Mouse (Mus musculus) forebrain, embryonic 11.5 days (tissue): ENCODE results near the gene Ube2h. TPM values are rescaled to one million over a fixed set of nuclear protein-coding genes. Genes with fewer than 3 reads are reported as not detected.

ENCODE experiments used
- ATAC-seq: fragments of 200-750 bp; cut with Nextera tagmentation; replicated peaks from 2 replicates; pipeline ENCODE4 v1.8.0; 2017; ENCODE audit warnings: moderate TSS enrichment; ENCODE audit not compliant: low FRiP score
- DNase-seq: peaks from one replicate; pipeline ENCODE4 v3.0.0-alpha.2; 2017; ENCODE audit warnings: low spot score
- H3K27ac ChIP-seq: fragments of 300-500 bp; sonication (generic); 2 replicates; pipeline ENCODE4 v1.5.1; 2014; ENCODE audit warnings: low read depth, low read length
- H3K27me3 ChIP-seq: fragments of 300-500 bp; sonication (generic); 2 replicates; pipeline ENCODE4 v1.6.1; 2014; ENCODE audit warnings: mild to moderate bottlenecking, low read length, mixed read lengths; ENCODE audit not compliant: control insufficient read depth, insufficient read depth
- H3K36me3 ChIP-seq: fragments of 300-500 bp; sonication (generic); 2 replicates; pipeline ENCODE4 v1.6.1; 2014; ENCODE audit warnings: mild to moderate bottlenecking, low read length, moderate library complexity, mixed read lengths; ENCODE audit not compliant: control insufficient read depth, insufficient read depth
- H3K4me1 ChIP-seq: fragments of 300-500 bp; sonication (generic); replicated peaks from 2 replicates; pipeline ENCODE4 v1.6.1; 2014; ENCODE audit warnings: low read length, mixed read lengths; ENCODE audit not compliant: control insufficient read depth, insufficient read depth
- H3K4me2 ChIP-seq: fragments of 300-500 bp; sonication (generic); 2 replicates; pipeline ENCODE4 v1.6.1; 2014; ENCODE audit warnings: low read depth, mild to moderate bottlenecking, low read length, moderate library complexity, mixed read lengths; ENCODE audit not compliant: severe bottlenecking
- H3K4me3 ChIP-seq: fragments of 300-500 bp; sonication (generic); 2 replicates; pipeline ENCODE4 v1.5.1; 2014; ENCODE audit warnings: low read depth, low read length
- H3K9ac ChIP-seq: fragments of 300-500 bp; sonication (generic); 2 replicates; pipeline ENCODE4 v1.6.1; 2014; ENCODE audit warnings: low read length
- H3K9me3 ChIP-seq: fragments of 300-500 bp; sonication (generic); 2 replicates; pipeline ENCODE4 v1.6.1; 2016; ENCODE audit warnings: low read length, mixed read lengths; ENCODE audit not compliant: control insufficient read depth
- WGBS: fragments of 180-500 bp; shearing (Covaris S2); extraction: QIAGEN DNeasy Blood & Tissue Kit; methylation state at CpG from one replicate; pipeline ENCODE4 v1.1.7; 2014; 5-methylcytosine and 5-hydroxymethylcytosine counted together
- polyA plus RNA-seq: library from polyadenylated mRNA; unstranded; fragments of >200 nt; fragmentation: Nextera tagmentation; extraction: Ambion mirVana; gene quantifications from 2 replicates; pipeline ENCODE4 v1.2.1, GENCODE M21; 2014

The Ube2h gene
- polyA plus RNA-seq, 1 experiment from 2014 or later, result 50.1 TPM

DNA sequence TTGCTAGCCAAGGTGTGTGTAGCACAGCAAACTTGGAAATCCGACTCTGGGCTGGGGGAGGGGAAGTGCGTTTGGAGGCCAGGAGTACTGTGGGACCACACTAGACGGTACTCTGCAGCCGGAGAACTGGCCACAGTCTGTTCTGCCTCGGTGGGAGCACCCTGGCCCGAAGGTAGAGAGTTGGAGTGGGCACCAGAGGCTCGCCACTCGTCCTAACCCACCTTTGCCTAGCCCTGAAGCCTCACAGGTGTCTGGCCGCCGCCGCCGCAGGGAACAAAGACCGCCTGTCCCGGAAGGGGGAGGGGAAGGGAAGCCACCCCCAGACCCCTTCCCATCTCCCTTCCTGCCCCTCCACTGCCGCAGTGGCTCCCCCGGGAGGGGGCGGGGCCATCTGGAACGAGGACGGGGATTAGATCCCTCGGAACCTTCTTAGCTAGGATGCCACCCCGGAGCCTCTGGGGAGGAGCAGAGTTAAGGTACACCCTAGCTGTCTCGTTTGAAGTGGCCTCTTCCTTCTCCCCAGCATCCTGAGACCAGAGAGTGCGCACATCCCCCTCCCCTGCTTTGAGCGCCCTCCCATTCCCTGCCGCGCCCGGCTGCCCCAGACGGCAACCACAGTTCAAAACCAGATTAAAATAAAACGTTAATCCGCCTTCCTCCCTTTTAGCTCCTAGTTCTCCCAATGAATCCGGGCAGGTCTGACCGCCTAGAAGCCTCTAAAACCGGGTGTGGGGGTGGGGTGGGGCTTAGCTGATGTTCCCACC lies 129.7 kb downstream of the Ube2h start:
- Histone ChIP-seq H3K9ac (no peak overlapping the region), H3K36me3 (no peaks in the 10 kb centered on the region), H3K9me3 (no peaks in the 10 kb centered on the region), H3K4me2 (no peak overlapping the region; the same call in 1 of the 2 replicates), H3K4me1 (peaks cover 25% of the 10 kb centered on the region), H3K27ac (no peak overlapping the region), H3K27me3 (peaks cover 98% of the 10 kb centered on the region), H3K4me3 (peak overlapping the region; percentile 23)
- ATAC-seq (0 out of 2 replicates have a peak, but pooled peaks have one; percentile 5), DNase-seq (peak; percentile 65)
- WGBS, result 0% methylated on average over 32 of the region's 33 CpGs

GRCm38 (mm10) chr6:30173551-30174460 lies 130.5 kb downstream of the Ube2h start:
- DNase-seq (peak; percentile 68), ATAC-seq (0 out of 2 replicates have a peak, but pooled peaks have one; percentile 19)
- WGBS, result under 1% methylated on average over 79 of the region's 80 CpGs
- Histone ChIP-seq H3K4me3 (peak overlapping the region; percentile 23), H3K27me3 (peaks cover 92% of the 10 kb centered on the region), H3K4me2 (peak overlapping the region; percentile 44), H3K4me1 (peaks cover 22% of the 10 kb centered on the region), H3K9ac (no peak overlapping the region; the same call in 1 of the 2 replicates), H3K36me3 (no peaks in the 10 kb centered on the region), H3K27ac (no peak overlapping the region), H3K9me3 (no peaks in the 10 kb centered on the region)

- no peak for ATAC-seq
- under 1% methylated on average over 44 of the region's 44 CpGs for WGBS
- Histone ChIP-seq H3K27me3 (peaks cover 84% of the 10 kb centered on the region), H3K9ac (no peak overlapping the region), H3K4me2 (peak overlapping the region; percentile 13; the same call in 1 of the 2 replicates), H3K27ac (no peak overlapping the region), H3K36me3 (no peaks in the 10 kb centered on the region), H3K4me1 (peaks cover 19% of the 10 kb centered on the region), H3K4me3 (peak overlapping the region; percentile 23), H3K9me3 (no peaks in the 10 kb centered on the region)
- peak; percentile 71 for DNase-seq
Measured at GRCm38 (mm10) chr6:30172820-30173550, 131.4 kb downstream of the Ube2h start.

DNA sequence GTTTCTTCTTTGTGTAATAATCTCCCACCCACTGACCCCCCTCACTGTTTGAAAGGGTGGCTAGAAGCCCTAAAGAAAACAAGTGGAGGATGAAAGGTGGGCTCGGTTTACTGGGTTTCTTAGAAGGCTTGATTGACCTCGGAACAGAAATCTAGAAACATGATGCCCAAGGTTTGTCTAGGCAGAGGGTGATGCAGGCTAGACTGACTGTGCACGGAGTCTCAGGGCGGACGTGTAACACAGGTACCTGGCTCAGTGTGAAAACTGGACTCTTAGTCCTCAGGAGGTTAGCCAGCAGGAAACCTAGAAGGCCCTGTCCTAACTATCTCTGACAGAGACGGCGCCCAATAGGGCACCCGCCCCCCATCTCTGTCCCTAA lies 131.9 kb downstream of the Ube2h start:
- no peaks in the 10 kb centered on the region for H3K9me3 ChIP-seq
- ATAC-seq, result no peak
- H3K27me3 ChIP-seq, result peaks cover 80% of the 10 kb centered on the region
- peaks cover 19% of the 10 kb centered on the region for H3K4me1 ChIP-seq
- no peaks in the 10 kb centered on the region for H3K36me3 ChIP-seq
- 6% methylated on average over 8 of the region's 8 CpGs for WGBS
- no peak overlapping the region for H3K4me2 ChIP-seq
- H3K9ac ChIP-seq, result no peak overlapping the region
- no peak overlapping the region for H3K4me3 ChIP-seq
- no peak overlapping the region for H3K27ac ChIP-seq
- no peak for DNase-seq

- no peak overlapping the region for H3K27ac ChIP-seq
- no peak for DNase-seq
- H3K4me1 ChIP-seq, result peaks cover 19% of the 10 kb centered on the region
- H3K36me3 ChIP-seq, result no peaks in the 10 kb centered on the region
- peaks cover 76% of the 10 kb centered on the region for H3K27me3 ChIP-seq
- no peak for ATAC-seq
- no peaks in the 10 kb centered on the region for H3K9me3 ChIP-seq
- no peak overlapping the region for H3K4me2 ChIP-seq
- no peak overlapping the region for H3K4me3 ChIP-seq
- WGBS, result 18% methylated on average over 10 of the region's 10 CpGs
- H3K9ac ChIP-seq, result no peak overlapping the region
Measured at GRCm38 (mm10) chr6:30171967-30172366, 132.4 kb downstream of the Ube2h start.

- H3K4me2 ChIP-seq, result no peak overlapping the region
- H3K4me1 ChIP-seq, result peaks cover 18% of the 10 kb centered on the region
- H3K4me3 ChIP-seq, result no peak overlapping the region
- WGBS, result 17% methylated on average over 8 of the region's 8 CpGs
- H3K27ac ChIP-seq, result no peak overlapping the region
- DNase-seq, result no peak
- H3K9ac ChIP-seq, result no peak overlapping the region
- peaks cover 68% of the 10 kb centered on the region for H3K27me3 ChIP-seq
- no peaks in the 10 kb centered on the region for H3K9me3 ChIP-seq
- H3K36me3 ChIP-seq, result no peaks in the 10 kb centered on the region
- no peak for ATAC-seq
Measured at GRCm38 (mm10) chr6:30171226-30171625, 133.1 kb downstream of the Ube2h start.

- Histone ChIP-seq H3K36me3 (no peaks in the 10 kb centered on the region), H3K4me2 (no peak overlapping the region), H3K4me1 (peaks cover 7% of the 10 kb centered on the region; the same call in 1 of the 2 replicates), H3K27ac (no peak overlapping the region), H3K9me3 (no peaks in the 10 kb centered on the region), H3K4me3 (no peak overlapping the region), H3K9ac (no peak overlapping the region), H3K27me3 (peaks cover 48% of the 10 kb centered on the region)
- DNase-seq, result peak; percentile 54
- WGBS, result 72% methylated on average over 12 of the region's 12 CpGs
- ATAC-seq, result no peak
Measured at GRCm38 (mm10) chr6:30169148-30169547, 135.2 kb downstream of the Ube2h start.

DNA sequence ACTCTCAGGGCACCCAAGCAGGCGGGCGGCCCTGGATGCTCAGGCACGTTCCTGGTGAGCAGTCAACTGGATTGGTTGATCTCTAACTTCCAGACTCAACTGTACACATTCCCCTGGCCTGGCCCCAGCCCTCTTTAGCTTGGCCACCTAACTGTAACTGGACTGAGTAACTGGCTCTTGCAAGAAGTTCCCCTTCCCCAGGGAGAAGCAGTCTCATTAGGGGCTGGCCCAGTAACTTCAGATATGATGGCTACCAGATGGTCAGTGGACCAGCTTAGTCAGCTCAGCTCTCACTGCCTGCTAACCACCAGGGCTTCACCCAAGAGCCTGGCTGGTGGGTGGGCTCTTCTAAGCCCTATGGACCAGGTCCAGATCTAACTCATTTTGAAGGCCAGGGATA lies 136.1 kb downstream of the Ube2h start:
- DNase-seq, result no peak
- ATAC-seq, result no peak
- peaks cover 39% of the 10 kb centered on the region for H3K27me3 ChIP-seq
- no peak overlapping the region for H3K27ac ChIP-seq
- H3K9me3 ChIP-seq, result no peaks in the 10 kb centered on the region
- 95% methylated on average over 3 of the region's 3 CpGs for WGBS
- H3K36me3 ChIP-seq, result no peaks in the 10 kb centered on the region
- no peak overlapping the region for H3K4me2 ChIP-seq
- H3K9ac ChIP-seq, result no peak overlapping the region
- H3K4me1 ChIP-seq, result no peaks in the 10 kb centered on the region; the same call in 1 of the 2 replicates
- no peak overlapping the region for H3K4me3 ChIP-seq
